Mouse (Mus musculus) layer of hippocampus, postnatal 14 days (tissue): ENCODE data around the gene Elmsan1. TPM values are rescaled to one million over a fixed set of nuclear protein-coding genes. Genes with fewer than 3 reads are reported as not detected.

ENCODE experiments used
- DNase-seq, 2 experiments: peaks; one replicate each; pipeline ENCODE4 v3.0.0; 2021 to 2022; ENCODE audit warnings: low spot score in 2 of 2, mixed read lengths in 1 of 2
- total RNA-seq, 2 experiments: library from RNA; stranded (reverse); gene quantifications; 2 replicates each; pipeline ENCODE4 v1.2.3; 2021

The Elmsan1 gene
- total RNA-seq, 2 experiments from 2014 or later: 17.0 to 18.1 TPM

GRCm38 (mm10) chr12:84153414-84153813, 65.3 kb downstream of the Elmsan1 start:
- no peak for DNase-seq

GRCm38 (mm10) chr12:84152352-84153190, 66.1 kb downstream of the Elmsan1 start:
- DNase-seq: no peak

- no peak for DNase-seq
Observed at GRCm38 (mm10) chr12:84151911-84152310, 66.8 kb downstream of the Elmsan1 start.

- DNase-seq: no peak
Observed at GRCm38 (mm10) chr12:84150976-84151375, 67.7 kb downstream of the Elmsan1 start.

- DNase-seq: no peak
Observed at GRCm38 (mm10) chr12:84149971-84150370, 68.7 kb downstream of the Elmsan1 start.

GRCm38 (mm10) chr12:84148622-84149012, 70.1 kb downstream of the Elmsan1 start:
- no peak for DNase-seq

- peak; percentile 75 to 87 for DNase-seq
Observed at GRCm38 (mm10) chr12:84147954-84148621, 70.6 kb downstream of the Elmsan1 start, which contains the start of gene Pnma1. Pnma1 (minus strand) TSS chr12:84148489.

- no peak for DNase-seq
Observed at GRCm38 (mm10) chr12:84142281-84143050, 76.2 kb downstream of the Elmsan1 start.

- DNase-seq: no peak
Observed at GRCm38 (mm10) chr12:84141271-84141670, 77.4 kb downstream of the Elmsan1 start.

GRCm38 (mm10) chr12:84140135-84140534, 78.5 kb downstream of the Elmsan1 start:
- DNase-seq: no peak

GRCm38 (mm10) chr12:84137131-84137530, 81.5 kb downstream of the Elmsan1 start:
- DNase-seq: no peak

GRCm38 (mm10) chr12:84132265-84132664, 86.4 kb downstream of the Elmsan1 start:
- no peak for DNase-seq

- no peak for DNase-seq
Observed at GRCm38 (mm10) chr12:84129931-84130330, 88.8 kb downstream of the Elmsan1 start.

GRCm38 (mm10) chr12:84128576-84128975, 90.1 kb downstream of the Elmsan1 start:
- no peak for DNase-seq

GRCm38 (mm10) chr12:84126899-84127298, 91.8 kb downstream of the Elmsan1 start:
- DNase-seq: no peak

- no peak for DNase-seq
Observed at GRCm38 (mm10) chr12:84125892-84126291, 92.8 kb downstream of the Elmsan1 start.

- DNase-seq: no peak
Observed at GRCm38 (mm10) chr12:84119584-84119983, 99.1 kb downstream of the Elmsan1 start.

- peak; percentile 81 to 93 for DNase-seq
Observed at GRCm38 (mm10) chr12:84114153-84114994, 104.3 kb downstream of the Elmsan1 start, which contains the start of gene Dnal1. Dnal1 (plus strand) TSS chr12:84114366.

GRCm38 (mm10) chr12:84113676-84114075, 105.0 kb downstream of the Elmsan1 start:
- DNase-seq: no peak

GRCm38 (mm10) chr12:84110814-84111213, 107.9 kb downstream of the Elmsan1 start:
- no peak for DNase-seq

- no peak for DNase-seq
Observed at GRCm38 (mm10) chr12:84109924-84110323, 108.8 kb downstream of the Elmsan1 start.
